Mouse (Mus musculus): ENCODE results near the gene Vwa8.

- TF ChIP-seq TAL1 (IDR thresholded peaks at IDR 0.05; ENCODE audit: low read length) (no peak), GATA1 (IDR thresholded peaks at IDR 0.05; ENCODE audit: low read length) (no peak)
These were observed 287.7 kb downstream of the Vwa8 start for GRCm38 (mm10) chr14:79136585-79136984.
